Mouse (Mus musculus): Measurements from ENCODE around the gene Podxl.

- TF ChIP-seq CTCF (IDR thresholded peaks at IDR 0.05; ENCODE audit: low read depth, low read length) (no peak), POLR2A (IDR thresholded peaks at IDR 0.05; ENCODE audit: borderline replicate concordance, low read depth, low read length) (no peak)
These were observed 83.8 kb downstream of the Podxl start for GRCm38 (mm10) chr6:31480008-31480407.
